Mouse (Mus musculus): Measurements from ENCODE around the gene Trmt1.

GRCm38 (mm10) chr8:84653092-84653631, 32.9 kb upstream of the Trmt1 start:
- TF ChIP-seq EP300 (IDR thresholded peaks at IDR 0.05) (no peak), CTCF (IDR thresholded peaks at IDR 0.05) (no peak)

All from lung, postnatal 0 days (tissue).